Mouse (Mus musculus) c-Kit-positive CD71-positive TER-119-negative erythroid progenitor cells, embryonic 14.5 days (primary cell): ENCODE measurements at regions not wholly inside any gene's neighbourhood (a gene's known extent, or its start where the extent isn't known, plus 50 kb on each side); places are given as distances from the start of the nearest gene placed in this dataset.

Experiments used
- DNase-seq: peaks from one replicate; pipeline ENCODE4 v3.0.0-alpha.2; 2013; ENCODE audit warnings: low read depth

GRCm38 (mm10) chr4:34494961-34495723 is 55.6 kb upstream of the Akirin2 start:
- no peak for DNase-seq

DNA sequence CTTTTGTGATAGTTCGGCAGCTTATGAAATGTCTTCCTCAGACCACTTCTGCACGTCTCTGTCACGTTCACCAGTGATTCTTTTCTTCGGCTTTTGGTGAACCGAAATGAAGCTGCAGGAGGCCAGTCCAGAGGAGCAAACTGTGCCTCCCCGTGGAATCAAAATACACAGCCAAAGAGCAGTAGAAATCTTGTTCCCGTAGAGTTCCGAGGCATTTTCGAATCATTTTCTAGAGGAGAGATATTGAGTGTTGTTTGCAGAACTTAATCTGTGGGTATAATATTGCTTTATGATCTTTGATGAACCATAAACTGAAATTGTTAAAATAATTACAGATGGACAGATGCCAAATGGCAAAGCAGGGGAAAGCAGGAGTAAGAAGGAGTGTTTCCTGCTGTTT is 52.4 kb upstream of the Akirin2 start:
- DNase-seq, result no peak

GRCm38 (mm10) chr4:34498781-34499180 is 52.0 kb upstream of the Akirin2 start:
- DNase-seq, result no peak

GRCm38 (mm10) chr4:34499731-34500130 is 51.0 kb upstream of the Akirin2 start:
- no peak for DNase-seq
